Mouse (Mus musculus): ENCODE measurements around the gene Foxn2. TPM values are rescaled to one million over a fixed set of nuclear protein-coding genes. Genes with fewer than 3 reads are reported as not detected.

Gene Foxn2
- polyA plus RNA-seq (2012; rRNA removed; ENCODE audit: low replicate concordance): 4.4 and 7.4 TPM in 2 replicates

GRCm38 (mm10) chr17:88440285-88441000 is at the start of gene Foxn2:
TSS of gene Foxn2 (plus strand) at chr17:88440711.

GRCm38 (mm10) chr17:88529519-88530235 is 89.2 kb downstream of the Foxn2 start, which contains the start of gene Ppp1r21:
TSS of gene Ppp1r21 (plus strand) at chr17:88530118.

Other genes with a start within 250 kb of the Foxn2 start
- gene Ppp1r21, start 89.4 kb downstream of the Foxn2 start, polyA plus RNA-seq (2012; rRNA removed; ENCODE audit: low replicate concordance): 18.7 and 22.6 TPM in 2 replicates
- 12.7 and 12.9 TPM in 2 replicates for gene Ston1, start 157.0 kb downstream of the Foxn2 start, polyA plus RNA-seq (2012; rRNA removed; ENCODE audit: low replicate concordance)
- gene Gtf2a1l, start 227.9 kb downstream of the Foxn2 start, polyA plus RNA-seq (2012; rRNA removed; ENCODE audit: low replicate concordance): not detected in 2 replicates

Measured in mammary gland, adult 2 months (tissue).